Mouse (Mus musculus): ENCODE data around the gene Mgll.

The Mgll gene

DNA sequence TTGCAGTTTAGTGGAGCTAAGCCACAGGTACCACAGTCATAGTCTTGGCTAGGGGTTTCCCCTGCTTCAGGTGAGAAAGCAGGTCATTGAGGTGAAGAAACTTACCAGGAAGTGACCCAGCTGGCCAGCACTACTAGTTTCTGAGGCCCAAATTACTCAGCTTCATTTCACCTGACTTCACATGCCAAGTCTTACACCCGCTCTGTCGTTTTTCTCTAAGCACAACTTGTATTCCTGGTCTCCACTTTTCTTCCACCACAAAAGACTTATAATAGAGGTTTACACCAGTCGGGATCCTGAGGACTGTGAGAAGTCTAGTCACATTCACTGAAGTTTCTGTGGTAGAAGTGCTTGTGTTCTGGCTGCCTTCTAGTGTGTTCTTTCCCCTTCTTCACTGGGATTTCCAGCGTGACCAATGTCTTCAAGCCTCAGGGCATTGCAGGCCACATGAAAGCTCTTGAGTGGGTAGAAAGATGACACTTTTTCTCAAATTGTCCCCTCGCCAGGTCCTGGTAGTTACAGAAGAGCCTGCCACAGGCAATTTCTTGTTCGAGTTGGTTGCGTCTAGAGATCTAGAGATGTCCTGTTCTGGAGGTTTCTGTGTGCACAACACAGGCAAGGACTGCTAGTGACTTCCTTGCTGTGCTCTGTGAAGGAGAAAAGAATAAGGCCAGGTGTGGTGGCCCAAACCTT, 6.0 kb upstream of the Mgll start:
- 89% methylated on average over 7 of the region's 7 CpGs for WGBS

DNA sequence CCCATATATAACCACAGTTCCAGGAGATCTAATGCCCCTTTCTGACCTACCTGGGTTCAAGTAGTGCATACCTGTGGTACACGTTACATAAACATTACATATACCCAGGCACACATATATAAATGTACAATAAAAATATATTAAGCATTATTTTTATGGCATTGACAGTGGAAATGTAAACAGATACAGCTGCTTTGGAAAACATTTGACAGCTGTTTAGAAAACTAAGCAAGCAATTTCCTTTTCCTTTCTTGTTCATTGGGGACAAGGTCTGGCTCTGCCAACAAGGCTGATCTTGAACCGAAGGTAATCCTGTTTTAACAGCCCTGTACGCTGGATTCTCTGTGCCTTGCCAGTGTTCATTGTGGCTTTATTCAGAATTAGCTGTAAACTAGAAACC, 3.2 kb upstream of the Mgll start:
- WGBS = 81% methylated on average over 3 of the region's 3 CpGs

DNA sequence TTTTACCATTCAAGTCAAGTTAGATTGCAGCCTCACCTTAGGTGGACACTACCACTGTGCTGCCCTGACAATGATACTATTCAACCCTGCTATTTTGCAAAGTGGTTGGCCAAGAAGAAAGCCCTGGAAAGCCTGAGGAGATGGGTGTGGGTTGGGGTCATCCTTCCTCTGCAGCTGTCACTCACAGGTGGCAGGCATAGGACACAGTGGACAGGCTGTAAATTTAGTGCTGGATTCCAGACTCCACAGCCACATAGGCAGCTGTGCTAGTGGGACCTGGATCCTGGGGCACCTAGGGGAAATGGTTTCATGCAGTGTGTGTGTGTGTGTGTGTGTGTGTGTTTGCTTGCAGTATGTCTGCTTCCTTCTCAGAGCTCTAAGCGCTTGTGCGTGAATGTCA, 1.3 kb upstream of the Mgll start:
- WGBS = 89% methylated on average over 2 of the region's 2 CpGs

DNA sequence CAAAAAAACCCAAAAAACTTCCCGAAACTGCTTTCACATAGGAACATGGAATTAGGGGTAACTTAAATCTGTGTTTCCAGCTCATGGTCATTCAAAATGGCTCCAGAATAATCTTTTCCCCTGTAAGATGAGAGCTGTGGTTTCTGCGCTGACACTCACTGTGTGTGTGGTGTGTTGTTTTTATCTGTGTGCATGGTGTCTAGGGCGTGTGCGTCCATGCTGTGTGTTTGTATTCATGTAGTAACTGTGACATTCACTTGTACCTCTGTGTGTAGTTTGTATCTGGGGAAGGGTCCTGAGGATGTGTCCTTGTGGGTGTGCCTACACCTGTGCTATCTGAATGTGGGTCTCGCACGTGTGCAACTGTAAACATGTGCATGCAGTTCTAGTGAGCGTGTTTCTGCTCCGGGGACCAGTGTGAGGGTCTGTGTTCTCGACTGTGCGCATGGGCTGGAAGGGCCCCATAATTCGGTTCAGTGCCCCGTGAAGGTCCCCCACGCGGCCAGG, 353 bp upstream of the Mgll start:
- WGBS = 29% methylated on average over 14 of the region's 14 CpGs

DNA sequence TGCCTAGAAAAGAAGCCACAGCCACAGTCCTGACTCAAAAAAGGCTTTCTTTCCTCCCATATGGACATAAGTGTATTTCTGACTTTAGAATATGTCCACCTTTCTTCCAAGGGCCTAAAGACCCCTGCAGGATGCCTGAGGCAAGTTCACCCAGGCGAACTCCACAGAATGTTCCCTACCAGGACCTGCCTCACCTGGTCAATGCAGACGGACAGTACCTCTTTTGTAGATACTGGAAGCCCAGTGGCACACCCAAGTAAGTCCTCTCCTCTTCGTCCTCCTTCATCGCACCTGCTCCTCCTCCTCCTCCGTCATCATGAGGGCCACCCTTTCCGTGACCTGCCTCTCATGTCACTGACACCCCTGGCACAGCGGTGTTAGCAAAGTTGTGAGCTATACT, 1.4 kb downstream of the Mgll start:
- WGBS = 31% methylated on average over 7 of the region's 7 CpGs

DNA sequence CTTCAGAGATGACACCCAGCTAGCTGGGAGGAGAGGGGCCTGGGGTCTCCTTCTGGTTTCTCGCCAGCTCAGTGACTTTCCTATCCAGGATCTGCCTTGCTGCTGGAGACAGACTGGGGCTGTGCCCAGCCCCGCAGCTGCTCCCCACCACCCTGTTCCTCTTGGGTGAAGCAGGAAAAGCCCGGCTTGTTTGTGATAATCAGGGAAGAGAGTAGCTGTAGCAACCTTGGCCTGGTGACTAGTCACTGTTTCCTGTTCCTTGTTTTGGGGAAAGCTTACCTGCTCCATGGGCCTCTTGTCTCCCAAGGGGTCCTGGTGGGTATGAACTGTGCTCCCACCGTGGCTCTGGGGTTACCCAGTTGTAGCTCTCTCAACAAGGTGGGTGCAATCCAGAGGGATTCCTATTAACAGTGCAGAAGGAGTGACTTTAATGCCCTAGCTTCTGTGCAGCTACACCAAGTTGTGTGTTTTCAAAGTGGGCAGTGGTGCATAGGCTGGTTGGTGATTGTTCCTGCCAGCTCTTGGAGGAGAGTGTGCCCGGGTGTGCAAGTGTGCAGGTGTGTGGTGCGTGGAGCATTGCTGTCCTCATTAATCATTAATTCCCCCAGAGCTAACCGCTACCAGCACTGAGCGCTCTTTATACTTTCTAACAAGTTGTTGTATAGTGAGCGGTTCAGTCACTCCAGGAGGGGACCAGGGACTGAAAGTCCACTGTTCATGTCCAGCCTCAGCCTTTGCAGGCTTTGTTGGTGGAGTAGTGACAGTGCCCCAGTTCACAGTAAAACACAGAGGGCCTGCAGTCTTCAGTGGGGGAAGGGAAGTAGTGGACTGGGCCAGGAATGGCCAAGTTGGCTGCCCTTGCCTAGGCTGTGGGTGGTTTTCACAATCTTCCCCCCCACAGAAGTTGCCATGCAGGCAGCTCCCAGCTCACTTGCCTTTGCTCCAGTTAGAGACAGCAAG, 2.3 kb downstream of the Mgll start:
- WGBS = 48% methylated on average over 9 of the region's 9 CpGs

DNA sequence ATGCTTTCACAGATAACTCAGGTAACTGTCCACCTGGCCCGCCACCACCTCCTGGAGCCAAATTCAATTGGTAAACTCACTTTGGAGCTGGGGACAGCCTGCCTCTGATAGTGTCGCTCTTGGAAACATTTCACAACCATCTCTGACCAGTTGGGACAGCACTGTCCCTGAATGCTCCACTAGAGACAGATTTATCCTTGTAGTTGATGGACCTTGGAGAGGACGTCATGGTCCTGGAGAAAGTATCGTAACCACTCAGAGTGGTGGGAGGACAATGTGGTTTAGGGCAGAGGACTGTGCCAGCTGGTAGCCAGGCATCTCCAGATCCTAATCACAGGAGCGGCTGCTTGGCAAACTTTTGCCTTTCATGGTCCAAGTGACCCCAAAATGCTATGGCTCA, 3.3 kb downstream of the Mgll start:
- WGBS = 70% methylated on average over 5 of the region's 5 CpGs

DNA sequence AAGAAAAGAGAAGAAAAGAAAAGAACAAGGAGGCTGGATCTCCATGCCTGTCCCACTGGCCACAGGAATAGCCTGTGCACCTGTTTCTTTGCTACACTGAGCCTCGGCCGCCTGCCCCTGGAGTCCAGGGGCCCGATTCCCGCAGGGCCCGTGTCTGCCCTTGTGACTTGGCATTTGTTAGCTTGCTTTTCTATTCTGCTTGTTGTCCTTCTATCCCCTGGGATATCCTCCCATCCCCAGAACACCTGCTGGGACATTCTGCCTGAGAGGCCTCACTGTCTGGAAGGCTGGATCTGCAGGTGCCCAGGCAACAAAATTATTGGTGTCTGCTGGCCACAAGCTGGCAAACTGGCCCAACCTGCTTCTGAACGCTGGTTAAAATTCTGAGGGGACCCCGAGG, 3.8 kb downstream of the Mgll start:
- 69% methylated on average over 7 of the region's 7 CpGs for WGBS

DNA sequence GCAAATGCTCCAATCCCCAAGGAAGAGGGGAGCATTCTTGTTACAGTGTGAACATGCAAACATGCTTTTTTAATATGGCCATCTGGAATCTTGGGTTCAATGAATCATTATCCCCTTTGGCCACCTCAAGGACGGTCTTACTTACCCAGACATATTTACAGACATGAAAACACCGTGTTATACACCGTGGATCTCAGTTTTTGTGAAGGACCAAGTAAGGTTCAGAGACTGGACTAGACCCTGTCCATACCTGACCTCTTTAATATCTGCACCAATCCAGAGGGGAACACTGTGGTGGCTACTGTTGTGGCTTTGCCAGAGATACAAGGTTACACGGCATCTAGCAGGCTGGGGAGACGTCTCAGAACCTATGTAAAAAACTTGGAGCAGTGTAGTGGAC, 4.3 kb downstream of the Mgll start:
- 85% methylated on average over 5 of the region's 5 CpGs for WGBS

DNA sequence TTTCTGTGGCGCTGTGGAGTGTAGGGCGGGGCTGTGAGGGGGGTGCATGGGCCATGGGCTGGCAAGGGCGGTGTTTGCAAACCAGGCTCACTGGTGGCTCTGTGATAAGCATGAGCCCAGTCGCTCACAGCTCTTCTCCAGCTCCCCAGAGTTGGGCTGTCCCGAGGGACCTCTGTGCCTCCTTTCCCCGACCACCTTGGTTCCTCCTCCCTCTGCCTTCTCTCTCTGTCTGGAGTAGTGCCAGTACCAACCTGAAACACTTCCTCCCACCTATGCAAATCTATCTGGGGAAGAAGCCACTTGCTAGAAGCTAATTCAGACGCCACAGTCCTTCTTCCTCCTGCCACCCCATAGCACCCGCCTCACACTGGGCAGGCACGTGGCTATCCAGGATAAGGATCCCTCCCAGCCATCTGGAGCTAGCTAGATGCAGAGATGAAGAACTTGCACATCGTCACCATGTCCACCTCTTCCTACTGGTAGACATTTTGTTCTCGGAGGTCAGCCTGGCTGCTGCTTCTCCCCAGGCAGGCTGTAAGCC, 7.1 kb downstream of the Mgll start:
- WGBS = 53% methylated on average over 11 of the region's 11 CpGs

DNA sequence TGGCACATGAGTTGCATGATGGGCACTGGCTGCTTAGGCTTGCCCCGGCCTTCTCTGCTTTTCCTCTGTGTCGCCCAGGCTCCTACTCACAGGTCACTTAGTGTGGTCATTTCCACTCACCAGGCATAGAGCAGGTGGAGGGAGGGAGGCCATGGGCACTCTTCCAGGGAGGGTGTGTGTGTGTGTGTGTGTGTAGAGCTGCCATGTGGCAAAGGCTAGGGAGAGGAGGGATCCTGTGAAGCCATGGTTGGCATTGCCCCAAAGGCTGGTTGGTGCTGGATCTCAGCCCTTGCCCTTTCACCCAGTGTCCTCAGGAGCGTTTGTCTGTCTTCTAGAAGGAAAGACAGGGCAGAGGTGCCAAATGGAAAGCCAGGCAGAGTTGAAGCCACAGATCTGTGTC, 7.8 kb downstream of the Mgll start:
- 70% methylated on average over 3 of the region's 3 CpGs for WGBS

DNA sequence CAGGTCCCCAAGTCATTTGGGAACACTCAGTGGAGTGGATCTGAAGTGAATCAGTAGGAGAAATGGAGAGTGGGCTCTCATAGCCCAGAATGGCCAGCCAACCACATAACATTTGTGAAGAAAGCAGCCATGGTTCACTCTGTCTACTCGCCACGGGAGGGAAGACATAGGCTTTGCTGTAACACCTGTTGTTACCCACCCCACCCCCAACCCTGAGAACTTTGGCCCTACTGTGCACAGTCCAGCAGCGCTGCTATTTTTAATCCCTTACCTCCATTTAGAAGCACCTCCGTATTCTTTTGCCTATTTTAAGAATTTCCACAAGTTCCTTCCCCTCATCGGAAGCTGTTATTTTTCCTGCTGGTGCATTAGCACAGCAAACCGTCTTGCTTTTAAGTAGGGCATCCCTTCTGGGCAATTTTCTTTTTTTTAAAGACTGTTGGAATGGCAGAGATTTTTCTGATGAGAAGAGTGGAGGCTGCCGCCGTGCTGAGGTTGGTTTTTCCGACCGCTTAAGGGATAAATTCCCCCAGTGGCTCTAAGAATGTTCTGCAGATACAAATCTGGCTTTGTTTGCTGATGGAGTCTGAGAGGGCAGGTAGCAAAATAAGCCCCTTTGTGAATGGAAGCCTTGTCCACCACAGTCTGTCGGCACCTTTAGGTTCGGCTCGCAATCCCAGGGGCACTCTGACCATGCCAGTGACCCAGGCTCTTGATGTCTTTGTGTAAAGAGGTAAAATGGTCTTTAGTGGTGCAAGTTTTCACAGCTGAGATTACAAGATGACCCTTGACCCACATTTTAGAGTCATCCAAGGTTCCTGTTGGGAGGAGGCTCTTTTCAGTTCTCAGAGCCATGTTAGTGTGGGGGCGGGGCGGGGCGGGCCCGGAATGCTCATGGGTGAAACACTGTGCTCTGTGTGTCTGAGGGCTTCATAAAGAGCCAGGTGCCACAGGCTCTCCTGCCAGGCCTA, 8.7 kb downstream of the Mgll start:
- 36% methylated on average over 17 of the region's 17 CpGs for WGBS

DNA sequence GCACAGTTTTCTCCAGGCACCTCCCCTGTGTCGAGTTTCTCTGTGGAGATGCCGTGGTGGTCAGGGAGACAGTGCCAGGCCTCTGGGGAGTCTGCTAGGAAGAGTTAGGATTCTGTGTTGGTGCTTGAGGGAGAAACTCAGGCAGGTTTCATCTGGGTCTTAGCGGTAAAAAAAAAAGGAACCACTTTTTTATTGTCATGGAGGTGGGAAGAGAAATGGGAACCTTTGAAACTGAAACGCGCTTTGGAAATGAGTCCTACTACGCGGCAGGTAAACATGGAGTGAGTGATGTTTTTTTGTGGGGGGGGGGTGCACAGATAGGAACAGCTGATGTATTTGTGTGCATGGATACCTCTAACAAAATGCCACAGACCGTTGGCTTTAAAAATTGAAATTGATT, 12.1 kb downstream of the Mgll start:
- 45% methylated on average over 8 of the region's 8 CpGs for WGBS

DNA sequence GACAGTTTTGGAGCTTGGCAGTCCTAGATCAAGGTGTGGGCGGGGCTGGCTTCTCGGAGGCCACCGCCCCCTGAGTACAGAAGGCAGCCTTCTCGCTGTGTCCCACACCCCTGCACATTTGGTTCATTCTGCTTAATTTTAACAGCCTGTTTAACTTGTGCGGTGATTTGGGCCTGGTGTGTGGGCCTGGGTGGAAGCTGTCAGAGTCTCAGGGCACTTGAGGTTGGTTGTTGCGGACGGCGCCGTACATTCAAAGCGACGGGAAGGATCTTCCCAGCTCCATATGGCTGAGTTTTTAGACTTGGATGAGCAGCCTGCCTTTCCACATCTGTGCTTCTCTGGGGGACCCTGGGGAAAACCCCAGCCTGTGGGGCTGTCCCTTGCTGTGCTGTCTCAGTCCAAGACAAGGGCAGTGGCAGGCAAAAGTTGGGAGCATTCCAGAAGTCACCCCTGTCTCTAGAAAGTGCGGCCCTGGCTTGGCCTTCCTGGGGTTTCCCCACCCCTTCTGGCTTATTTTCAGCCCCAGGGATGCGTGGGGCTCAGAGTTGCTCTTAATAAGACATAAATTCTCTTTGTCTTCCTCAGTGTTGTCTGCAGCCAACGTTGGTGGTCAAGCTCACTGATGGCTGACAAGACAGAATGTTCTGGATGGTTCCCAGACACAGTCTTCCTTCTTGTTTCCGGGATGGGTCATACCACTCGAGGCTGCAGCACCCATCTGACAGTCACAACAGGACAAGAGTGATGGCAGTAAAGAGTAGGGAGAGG, 12.7 kb downstream of the Mgll start:
- WGBS = 44% methylated on average over 16 of the region's 16 CpGs

DNA sequence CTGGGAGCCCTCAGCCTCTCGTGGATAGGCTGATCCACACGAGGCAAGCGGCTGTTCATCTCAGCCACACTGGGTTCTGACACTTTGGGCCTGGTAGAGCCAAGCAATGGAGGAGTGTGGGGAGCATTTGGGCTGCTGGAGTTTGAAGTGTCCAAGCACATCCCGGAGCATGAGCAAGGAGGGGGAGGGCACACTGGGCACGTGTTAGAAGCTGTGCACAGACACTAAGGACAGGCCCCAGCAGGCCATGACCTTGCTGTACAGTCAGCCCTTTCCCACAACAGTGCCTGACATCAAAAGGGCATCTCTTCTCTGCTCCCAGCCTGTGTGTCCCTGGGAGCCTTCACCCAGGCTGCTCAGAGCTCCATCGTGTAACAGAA, 13.3 kb downstream of the Mgll start:
- WGBS = 66% methylated on average over 6 of the region's 6 CpGs

DNA sequence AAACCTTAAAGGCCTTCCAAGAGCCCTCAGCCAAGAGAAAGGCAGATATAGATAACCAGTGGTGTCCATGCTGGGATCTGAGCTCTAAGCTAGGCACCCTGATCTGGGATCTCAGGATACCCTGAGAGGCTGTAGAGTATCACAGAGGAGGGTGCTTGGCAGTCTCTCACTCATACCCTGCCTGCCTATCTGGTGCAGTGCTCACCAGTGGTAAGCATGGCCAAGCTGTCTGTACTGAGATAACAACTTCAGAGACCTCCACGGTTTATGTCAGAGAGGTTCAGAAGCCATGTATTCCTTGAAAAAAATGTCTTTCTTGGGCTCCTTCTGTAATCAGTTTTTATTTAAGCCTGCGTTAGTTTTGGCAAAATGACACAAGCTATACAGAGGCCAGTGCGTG, 16.8 kb downstream of the Mgll start:
- 74% methylated on average over 3 of the region's 3 CpGs for WGBS

DNA sequence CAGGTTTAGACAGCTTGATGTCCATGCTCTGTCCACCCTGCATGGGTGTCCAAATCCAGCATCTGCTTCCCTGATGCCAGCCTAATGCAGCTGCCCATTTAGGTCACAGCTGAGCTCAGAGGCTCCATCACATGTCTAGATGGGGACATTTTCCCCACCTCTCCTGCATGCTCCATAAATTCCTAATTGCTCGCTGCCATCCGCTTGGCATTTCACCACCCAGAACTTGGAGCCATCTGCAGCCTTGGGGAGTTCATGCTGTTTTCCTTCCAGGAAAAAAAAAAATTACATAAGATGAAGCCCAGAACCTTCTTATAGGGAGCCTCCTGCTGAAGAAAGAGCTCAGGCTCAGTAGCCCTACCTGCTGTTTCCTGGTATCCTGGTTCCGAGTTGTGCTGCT, 17.6 kb downstream of the Mgll start:
- WGBS = 43% methylated on average over 3 of the region's 3 CpGs

DNA sequence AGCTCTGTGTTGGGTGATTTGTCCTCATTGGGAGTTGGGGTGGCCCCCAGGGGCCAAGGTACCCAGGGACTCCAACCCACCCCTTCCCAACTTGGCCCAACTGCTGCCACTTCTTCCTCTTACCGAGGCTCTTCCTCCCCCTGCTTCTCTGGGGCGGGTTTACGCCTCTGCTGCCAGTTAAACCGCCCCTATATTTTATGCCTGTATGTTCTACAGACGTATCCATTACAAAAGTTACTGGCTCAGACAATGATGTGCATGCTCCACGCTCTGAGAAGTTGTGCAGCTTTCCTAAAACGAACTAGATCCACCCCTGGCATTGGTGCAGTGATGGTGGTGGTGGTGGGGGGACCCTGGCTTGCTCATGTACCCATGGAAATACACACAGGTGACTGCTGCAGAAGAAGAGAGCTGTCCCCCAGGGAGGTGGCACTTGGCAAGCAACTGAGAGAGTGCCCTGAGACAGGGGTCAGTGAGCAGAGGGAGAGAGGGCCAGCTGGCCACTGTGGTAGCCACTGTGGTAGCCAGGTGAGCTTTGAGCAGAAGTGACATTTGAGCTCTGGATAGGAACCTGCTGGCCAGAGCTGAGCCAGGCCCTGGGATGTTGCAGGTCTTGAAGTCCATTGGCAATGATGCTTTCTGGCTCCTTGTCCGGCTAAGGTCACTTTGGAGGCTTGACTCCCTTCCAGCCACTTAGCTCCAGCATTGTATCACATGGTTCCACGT, 18.2 kb downstream of the Mgll start:
- 50% methylated on average over 9 of the region's 9 CpGs for WGBS

DNA sequence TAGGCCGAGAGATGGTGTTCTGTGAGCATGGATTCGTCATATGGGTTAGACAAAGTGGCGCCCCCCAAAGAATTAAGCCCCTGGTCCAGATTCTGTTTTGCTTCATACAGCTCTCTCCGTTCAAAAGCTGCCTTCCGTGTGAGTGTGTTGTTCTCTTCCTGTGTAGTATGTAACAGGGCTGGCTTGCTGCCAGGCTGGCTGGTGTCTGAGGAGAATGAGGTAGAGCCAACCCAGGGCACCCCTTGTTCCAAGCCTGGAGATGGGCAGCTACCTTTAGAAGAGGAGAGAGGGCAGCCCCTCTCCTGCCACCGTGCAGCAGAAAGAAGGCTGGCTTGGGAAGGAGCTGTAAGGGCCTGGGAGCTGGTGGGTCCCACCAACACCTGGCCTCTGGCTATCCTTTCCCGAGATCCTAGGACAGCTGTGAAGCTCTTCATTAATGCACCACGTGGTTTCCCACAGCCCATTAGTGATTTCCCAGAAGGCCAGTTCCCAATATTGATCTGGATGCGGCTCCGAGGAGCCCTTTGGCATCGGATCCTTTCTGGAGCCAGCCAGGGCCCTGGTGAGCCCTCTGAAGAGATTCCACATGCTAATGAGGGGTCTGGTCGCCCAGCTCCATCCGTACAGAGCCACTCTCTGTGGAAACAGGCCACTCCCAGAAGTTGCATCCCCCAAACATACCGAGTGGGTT, 19.5 kb downstream of the Mgll start:
- 63% methylated on average over 14 of the region's 14 CpGs for WGBS

DNA sequence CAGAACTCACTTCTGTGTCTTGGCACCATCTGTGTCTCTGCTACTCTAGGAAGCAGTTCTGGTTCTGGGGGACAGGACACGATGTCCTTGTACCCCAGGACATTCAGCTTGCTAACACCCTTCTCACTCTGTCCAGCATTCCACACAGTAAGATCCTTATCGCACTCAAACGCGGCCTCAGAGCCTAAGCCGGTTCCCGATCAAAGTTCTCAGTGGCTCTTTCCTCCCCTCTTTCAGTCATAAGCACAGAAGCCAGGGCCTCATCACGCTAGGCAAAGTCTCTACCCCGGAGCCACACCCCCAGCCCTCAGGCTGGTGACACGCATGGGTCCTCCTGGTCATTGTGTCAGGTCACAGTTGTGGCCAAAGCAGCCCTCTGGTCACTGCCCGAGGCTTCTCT, 20.8 kb downstream of the Mgll start:
- WGBS = 92% methylated on average over 10 of the region's 10 CpGs

Data from cerebral cortex, adult 2 months (tissue).